Mouse (Mus musculus): ENCODE measurements around the gene Smurf1. TPM values are rescaled to one million over a fixed set of nuclear protein-coding genes. Genes with fewer than 3 reads are reported as not detected.
A peak's percentile ranks its signal among the peaks of the same experiment; 100 is the strongest.

Smurf1 gene
- polyA plus RNA-seq, 1 experiment from 2014 or later = 18.1 TPM

- DNase-seq (ENCODE audit: low spot score) (peak; percentile 13), ATAC-seq (ENCODE audit: low FRiP score) (no peak)
- no peak overlapping the region for H3K4me3 ChIP-seq (ENCODE audit: low read depth, low read length)
- H3K9me3 ChIP-seq (ENCODE audit: control insufficient read depth, low read length) = no peaks in the 10 kb centered on the region
- H3K36me3 ChIP-seq (ENCODE audit: control insufficient read depth, insufficient read depth, low read length) = no peaks in the 10 kb centered on the region
- no peak overlapping the region for H3K27ac ChIP-seq (ENCODE audit: low read depth, low read length)
- H3K27me3 ChIP-seq (ENCODE audit: control insufficient read depth, insufficient read depth, low read length) = no peaks in the 10 kb centered on the region
- H3K4me2 ChIP-seq (replicated peaks; ENCODE audit: low read depth, low read length) = no peak overlapping the region
- WGBS = 95% methylated on average over 4 of the region's 4 CpGs
- H3K9ac ChIP-seq (ENCODE audit: low read depth, low read length) = no peak overlapping the region
- no peaks in the 10 kb centered on the region for H3K4me1 ChIP-seq (replicated peaks; ENCODE audit: control insufficient read depth, insufficient read depth, low read length)
Observed at GRCm38 (mm10) chr5:144989061-144989405, 23.4 kb upstream of the Smurf1 start.

GRCm38 (mm10) chr5:144988340-144989060 lies 22.9 kb upstream of the Smurf1 start:
- Histone ChIP-seq H3K4me2 (replicated peaks; ENCODE audit: low read depth, low read length) (no peak overlapping the region), H3K4me3 (ENCODE audit: low read depth, low read length) (no peak overlapping the region), H3K36me3 (ENCODE audit: control insufficient read depth, insufficient read depth, low read length) (no peaks in the 10 kb centered on the region), H3K27me3 (ENCODE audit: control insufficient read depth, insufficient read depth, low read length) (no peaks in the 10 kb centered on the region), H3K27ac (ENCODE audit: low read depth, low read length) (no peak overlapping the region), H3K9me3 (ENCODE audit: control insufficient read depth, low read length) (no peaks in the 10 kb centered on the region), H3K4me1 (replicated peaks; ENCODE audit: control insufficient read depth, insufficient read depth, low read length) (no peaks in the 10 kb centered on the region), H3K9ac (ENCODE audit: low read depth, low read length) (no peak overlapping the region)
- peak; percentile 59 for DNase-seq (ENCODE audit: low spot score)
- no peak for ATAC-seq (ENCODE audit: low FRiP score)
- WGBS = 59% methylated on average over 9 of the region's 9 CpGs

- no peak overlapping the region for H3K9ac ChIP-seq (ENCODE audit: low read depth, low read length)
- H3K27ac ChIP-seq (ENCODE audit: low read depth, low read length) = no peak overlapping the region
- ATAC-seq (ENCODE audit: low FRiP score) (no peak), DNase-seq (ENCODE audit: low spot score) (no peak)
- WGBS = 93% methylated on average over 13 of the region's 13 CpGs
- no peaks in the 10 kb centered on the region for H3K9me3 ChIP-seq (ENCODE audit: control insufficient read depth, low read length)
- no peak overlapping the region for H3K4me2 ChIP-seq (replicated peaks; ENCODE audit: low read depth, low read length)
- H3K4me3 ChIP-seq (ENCODE audit: low read depth, low read length) = no peak overlapping the region
- H3K27me3 ChIP-seq (ENCODE audit: control insufficient read depth, insufficient read depth, low read length) = no peaks in the 10 kb centered on the region
- H3K4me1 ChIP-seq (replicated peaks; ENCODE audit: control insufficient read depth, insufficient read depth, low read length) = no peaks in the 10 kb centered on the region
- no peaks in the 10 kb centered on the region for H3K36me3 ChIP-seq (ENCODE audit: control insufficient read depth, insufficient read depth, low read length)
Observed at GRCm38 (mm10) chr5:144987561-144987960, 21.9 kb upstream of the Smurf1 start.

- WGBS = 91% methylated on average over 5 of the region's 5 CpGs
- no peaks in the 10 kb centered on the region for H3K27me3 ChIP-seq (ENCODE audit: control insufficient read depth, insufficient read depth, low read length)
- no peak overlapping the region for H3K4me2 ChIP-seq (replicated peaks; ENCODE audit: low read depth, low read length)
- no peaks in the 10 kb centered on the region for H3K9me3 ChIP-seq (ENCODE audit: control insufficient read depth, low read length)
- H3K36me3 ChIP-seq (ENCODE audit: control insufficient read depth, insufficient read depth, low read length) = no peaks in the 10 kb centered on the region
- ATAC-seq (ENCODE audit: low FRiP score) = no peak
- H3K9ac ChIP-seq (ENCODE audit: low read depth, low read length) = no peak overlapping the region
- DNase-seq (ENCODE audit: low spot score) = no peak
- H3K27ac ChIP-seq (ENCODE audit: low read depth, low read length) = no peak overlapping the region
- no peaks in the 10 kb centered on the region for H3K4me1 ChIP-seq (replicated peaks; ENCODE audit: control insufficient read depth, insufficient read depth, low read length)
- no peak overlapping the region for H3K4me3 ChIP-seq (ENCODE audit: low read depth, low read length)
Observed at GRCm38 (mm10) chr5:144984839-144985238, 19.2 kb upstream of the Smurf1 start.

- Histone ChIP-seq H3K27me3 (ENCODE audit: control insufficient read depth, insufficient read depth, low read length) (no peaks in the 10 kb centered on the region), H3K4me2 (replicated peaks; ENCODE audit: low read depth, low read length) (no peak overlapping the region), H3K9me3 (ENCODE audit: control insufficient read depth, low read length) (no peaks in the 10 kb centered on the region), H3K27ac (ENCODE audit: low read depth, low read length) (no peak overlapping the region), H3K9ac (ENCODE audit: low read depth, low read length) (no peak overlapping the region), H3K36me3 (ENCODE audit: control insufficient read depth, insufficient read depth, low read length) (no peaks in the 10 kb centered on the region), H3K4me1 (replicated peaks; ENCODE audit: control insufficient read depth, insufficient read depth, low read length) (no peaks in the 10 kb centered on the region), H3K4me3 (ENCODE audit: low read depth, low read length) (no peak overlapping the region)
- 94% methylated on average over 3 of the region's 3 CpGs for WGBS
- DNase-seq (ENCODE audit: low spot score) (no peak), ATAC-seq (ENCODE audit: low FRiP score) (no peak)
Observed at GRCm38 (mm10) chr5:144983227-144983626, 17.6 kb upstream of the Smurf1 start.

- no peak overlapping the region for H3K4me3 ChIP-seq (ENCODE audit: low read depth, low read length)
- no peaks in the 10 kb centered on the region for H3K9me3 ChIP-seq (ENCODE audit: control insufficient read depth, low read length)
- no peak overlapping the region for H3K9ac ChIP-seq (ENCODE audit: low read depth, low read length)
- 81% methylated on average over 6 of the region's 6 CpGs for WGBS
- DNase-seq (ENCODE audit: low spot score) (no peak), ATAC-seq (ENCODE audit: low FRiP score) (no peak)
- no peak overlapping the region for H3K4me2 ChIP-seq (replicated peaks; ENCODE audit: low read depth, low read length)
- H3K4me1 ChIP-seq (replicated peaks; ENCODE audit: control insufficient read depth, insufficient read depth, low read length) = no peaks in the 10 kb centered on the region
- no peak overlapping the region for H3K27ac ChIP-seq (ENCODE audit: low read depth, low read length)
- H3K36me3 ChIP-seq (ENCODE audit: control insufficient read depth, insufficient read depth, low read length) = no peaks in the 10 kb centered on the region
- no peaks in the 10 kb centered on the region for H3K27me3 ChIP-seq (ENCODE audit: control insufficient read depth, insufficient read depth, low read length)
Observed at GRCm38 (mm10) chr5:144979110-144979509, 13.5 kb upstream of the Smurf1 start.

GRCm38 (mm10) chr5:144978533-144979107 lies 13.0 kb upstream of the Smurf1 start:
- no peak for ATAC-seq (ENCODE audit: low FRiP score)
- no peaks in the 10 kb centered on the region for H3K9me3 ChIP-seq (ENCODE audit: control insufficient read depth, low read length)
- H3K4me1 ChIP-seq (replicated peaks; ENCODE audit: control insufficient read depth, insufficient read depth, low read length) = no peaks in the 10 kb centered on the region
- no peak for DNase-seq (ENCODE audit: low spot score)
- no peaks in the 10 kb centered on the region for H3K27me3 ChIP-seq (ENCODE audit: control insufficient read depth, insufficient read depth, low read length)
- WGBS = 79% methylated on average over 10 of the region's 10 CpGs
- no peak overlapping the region for H3K4me2 ChIP-seq (replicated peaks; ENCODE audit: low read depth, low read length)
- no peak overlapping the region for H3K4me3 ChIP-seq (ENCODE audit: low read depth, low read length)
- H3K36me3 ChIP-seq (ENCODE audit: control insufficient read depth, insufficient read depth, low read length) = no peaks in the 10 kb centered on the region
- H3K9ac ChIP-seq (ENCODE audit: low read depth, low read length) = no peak overlapping the region
- H3K27ac ChIP-seq (ENCODE audit: low read depth, low read length) = no peak overlapping the region

- H3K9ac ChIP-seq (ENCODE audit: low read depth, low read length) = no peak overlapping the region
- no peaks in the 10 kb centered on the region for H3K9me3 ChIP-seq (ENCODE audit: control insufficient read depth, low read length)
- H3K27me3 ChIP-seq (ENCODE audit: control insufficient read depth, insufficient read depth, low read length) = no peaks in the 10 kb centered on the region
- DNase-seq (ENCODE audit: low spot score) (no peak), ATAC-seq (ENCODE audit: low FRiP score) (no peak)
- H3K4me3 ChIP-seq (ENCODE audit: low read depth, low read length) = no peak overlapping the region
- H3K36me3 ChIP-seq (ENCODE audit: control insufficient read depth, insufficient read depth, low read length) = no peaks in the 10 kb centered on the region
- no peaks in the 10 kb centered on the region for H3K4me1 ChIP-seq (replicated peaks; ENCODE audit: control insufficient read depth, insufficient read depth, low read length)
- WGBS = 89% methylated on average over 3 of the region's 3 CpGs
- no peak overlapping the region for H3K27ac ChIP-seq (ENCODE audit: low read depth, low read length)
- H3K4me2 ChIP-seq (replicated peaks; ENCODE audit: low read depth, low read length) = no peak overlapping the region
Observed at GRCm38 (mm10) chr5:144971266-144971665, 5.6 kb upstream of the Smurf1 start.

Measured in hindbrain, embryonic 11.5 days (tissue).